Mouse (Mus musculus): ENCODE measurements at regions not wholly inside any gene's neighbourhood (a gene's known extent, or its start where the extent isn't known, plus 50 kb on each side); places are given as distances from the start of the nearest gene placed in this dataset.

GRCm38 (mm10) chr14:67181586-67181985 is 1172.6 kb upstream of the Gulo start:
- no peak for ATAC-seq (ENCODE audit: low read depth)
- H3K36me3 ChIP-seq (ENCODE audit: control insufficient read depth, insufficient read depth, low read length), result no peaks in the 10 kb centered on the region
- no peak overlapping the region for H3K4me2 ChIP-seq (ENCODE audit: low read depth, low read length)
- H3K9ac ChIP-seq (replicated peaks; ENCODE audit: low read depth, low read length), result no peak overlapping the region
- no peaks in the 10 kb centered on the region for H3K9me3 ChIP-seq (ENCODE audit: control insufficient read depth, low read length)
- H3K27me3 ChIP-seq (ENCODE audit: control insufficient read depth, insufficient read depth, low read length), result no peaks in the 10 kb centered on the region
- 70% methylated on average over 3 of the region's 3 CpGs for WGBS
- H3K4me3 ChIP-seq (ENCODE audit: low read depth, low read length), result no peak overlapping the region
- H3K4me1 ChIP-seq (ENCODE audit: control insufficient read depth, insufficient read depth, low read length), result no peaks in the 10 kb centered on the region
- no peak overlapping the region for H3K27ac ChIP-seq (ENCODE audit: low read depth, low read length)

DNA sequence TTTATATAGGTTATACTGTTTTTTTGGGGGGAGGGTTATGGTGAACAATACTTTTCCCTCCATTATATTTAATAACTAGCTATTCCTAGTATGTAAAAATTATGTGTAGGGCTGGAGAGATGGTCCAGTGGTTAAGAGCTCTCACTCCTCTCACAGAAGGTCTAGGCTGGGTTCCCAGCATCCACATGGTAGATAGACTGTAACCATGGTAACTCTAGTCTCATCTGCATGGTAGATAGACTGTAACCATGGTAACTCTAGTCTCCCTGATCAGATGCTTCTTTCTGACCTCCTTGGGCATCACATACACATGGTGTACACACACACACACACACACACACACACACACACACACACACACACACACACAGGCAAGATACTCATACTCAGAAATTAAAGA is 1170.5 kb upstream of the Gulo start:
- Histone ChIP-seq H3K4me1 (ENCODE audit: control insufficient read depth, insufficient read depth, low read length) (no peaks in the 10 kb centered on the region), H3K36me3 (ENCODE audit: control insufficient read depth, insufficient read depth, low read length) (no peaks in the 10 kb centered on the region), H3K9me3 (ENCODE audit: control insufficient read depth, low read length) (no peaks in the 10 kb centered on the region), H3K4me3 (ENCODE audit: low read depth, low read length) (no peak overlapping the region), H3K27ac (ENCODE audit: low read depth, low read length) (no peak overlapping the region), H3K4me2 (ENCODE audit: low read depth, low read length) (no peak overlapping the region), H3K9ac (replicated peaks; ENCODE audit: low read depth, low read length) (no peak overlapping the region), H3K27me3 (ENCODE audit: control insufficient read depth, insufficient read depth, low read length) (no peaks in the 10 kb centered on the region)
- peak; percentile 79 for ATAC-seq (ENCODE audit: low read depth)

DNA sequence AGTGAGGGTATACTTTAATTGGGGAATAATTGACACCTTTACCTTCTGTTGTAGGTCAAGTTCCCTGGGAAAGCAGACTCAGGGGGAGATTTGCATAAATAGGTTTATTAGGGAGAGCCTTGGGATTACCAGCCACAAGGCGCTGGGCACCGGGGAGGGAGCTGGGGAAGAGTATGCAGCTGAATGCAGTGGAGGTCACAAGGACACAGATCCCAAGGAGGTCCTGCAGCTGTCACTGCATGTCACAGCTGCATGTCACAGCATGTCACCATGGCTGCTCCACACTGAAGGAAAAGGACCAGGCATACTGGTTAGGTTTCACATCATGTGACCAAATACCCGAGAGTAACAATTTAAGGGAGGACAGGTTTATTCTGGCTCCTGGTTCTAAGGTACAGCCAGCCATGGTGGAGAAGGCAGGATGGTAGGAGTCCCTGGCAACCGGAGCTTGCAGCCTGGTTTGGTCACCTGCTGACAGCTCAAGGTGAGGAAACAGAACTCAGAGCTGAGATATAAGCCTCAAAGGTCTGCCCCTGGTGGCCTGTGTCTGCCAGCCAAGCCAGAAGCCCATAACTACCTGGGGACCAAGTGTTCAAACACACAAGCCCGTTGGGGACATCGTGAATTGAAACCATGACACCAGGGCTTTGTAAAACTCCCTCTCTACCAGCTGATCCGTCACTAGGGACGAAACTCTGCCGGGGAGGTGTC is 1169.5 kb upstream of the Gulo start:
- no peaks in the 10 kb centered on the region for H3K36me3 ChIP-seq (ENCODE audit: control insufficient read depth, insufficient read depth, low read length)
- H3K4me1 ChIP-seq (ENCODE audit: control insufficient read depth, insufficient read depth, low read length), result no peaks in the 10 kb centered on the region
- WGBS, result 53% methylated on average over 9 of the region's 9 CpGs

GRCm38 (mm10) chr14:67176672-67177071 is 1167.7 kb upstream of the Gulo start:
- Histone ChIP-seq H3K4me1 (ENCODE audit: control insufficient read depth, insufficient read depth, low read length) (no peaks in the 10 kb centered on the region), H3K27me3 (ENCODE audit: control insufficient read depth, insufficient read depth, low read length) (no peaks in the 10 kb centered on the region), H3K4me2 (ENCODE audit: low read depth, low read length) (no peak overlapping the region), H3K9ac (replicated peaks; ENCODE audit: low read depth, low read length) (no peak overlapping the region), H3K9me3 (ENCODE audit: control insufficient read depth, low read length) (no peaks in the 10 kb centered on the region), H3K4me3 (ENCODE audit: low read depth, low read length) (no peak overlapping the region), H3K36me3 (ENCODE audit: control insufficient read depth, insufficient read depth, low read length) (no peaks in the 10 kb centered on the region), H3K27ac (ENCODE audit: low read depth, low read length) (no peak overlapping the region)
- 83% methylated on average over 6 of the region's 6 CpGs for WGBS
- no peak for ATAC-seq (ENCODE audit: low read depth)

More for the DNA sequence above, 1169.5 kb upstream of the Gulo start:
- Histone ChIP-seq H3K4me2 (ENCODE audit: low read depth, low read length) (no peak overlapping the region), H3K27ac (ENCODE audit: low read depth, low read length) (no peak overlapping the region), H3K9me3 (ENCODE audit: control insufficient read depth, low read length) (no peaks in the 10 kb centered on the region), H3K4me3 (ENCODE audit: low read depth, low read length) (no peak overlapping the region), H3K9ac (replicated peaks; ENCODE audit: low read depth, low read length) (no peak overlapping the region), H3K27me3 (ENCODE audit: control insufficient read depth, insufficient read depth, low read length) (no peaks in the 10 kb centered on the region)
- no peak for ATAC-seq (ENCODE audit: low read depth)

DNA sequence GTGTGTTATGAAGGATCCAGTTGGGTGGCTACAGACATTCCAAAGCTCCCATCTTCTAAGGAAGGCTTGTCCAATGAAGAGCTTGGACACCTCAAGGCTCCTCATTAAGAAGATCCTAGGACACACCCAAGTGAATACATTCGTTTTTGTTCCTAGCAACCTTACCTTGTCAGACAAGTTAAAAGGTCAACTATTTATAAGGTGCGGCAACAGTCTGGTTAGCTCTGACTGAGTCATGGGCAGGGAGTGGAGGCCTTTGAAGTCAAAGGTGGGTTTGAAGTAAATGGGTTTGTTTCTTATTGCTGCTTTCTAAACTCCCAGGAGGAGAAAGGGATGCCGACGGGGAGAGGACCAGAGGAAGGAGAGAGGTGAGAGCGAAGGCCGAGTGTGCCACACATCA is 1167.1 kb upstream of the Gulo start:
- no peak for ATAC-seq (ENCODE audit: low read depth)
- no peak overlapping the region for H3K27ac ChIP-seq (ENCODE audit: low read depth, low read length)
- H3K4me3 ChIP-seq (ENCODE audit: low read depth, low read length), result no peak overlapping the region
- no peak overlapping the region for H3K4me2 ChIP-seq (ENCODE audit: low read depth, low read length)
- 88% methylated on average over 6 of the region's 6 CpGs for WGBS
- H3K9ac ChIP-seq (replicated peaks; ENCODE audit: low read depth, low read length), result no peak overlapping the region
- no peaks in the 10 kb centered on the region for H3K9me3 ChIP-seq (ENCODE audit: control insufficient read depth, low read length)
- H3K4me1 ChIP-seq (ENCODE audit: control insufficient read depth, insufficient read depth, low read length), result no peaks in the 10 kb centered on the region
- H3K36me3 ChIP-seq (ENCODE audit: control insufficient read depth, insufficient read depth, low read length), result no peaks in the 10 kb centered on the region
- no peaks in the 10 kb centered on the region for H3K27me3 ChIP-seq (ENCODE audit: control insufficient read depth, insufficient read depth, low read length)

GRCm38 (mm10) chr14:67174929-67175328 is 1165.9 kb upstream of the Gulo start:
- no peak overlapping the region for H3K27ac ChIP-seq (ENCODE audit: low read depth, low read length)
- no peak overlapping the region for H3K9ac ChIP-seq (replicated peaks; ENCODE audit: low read depth, low read length)
- H3K27me3 ChIP-seq (ENCODE audit: control insufficient read depth, insufficient read depth, low read length), result no peaks in the 10 kb centered on the region
- no peaks in the 10 kb centered on the region for H3K9me3 ChIP-seq (ENCODE audit: control insufficient read depth, low read length)
- H3K4me1 ChIP-seq (ENCODE audit: control insufficient read depth, insufficient read depth, low read length), result no peaks in the 10 kb centered on the region
- H3K4me2 ChIP-seq (ENCODE audit: low read depth, low read length), result no peak overlapping the region
- no peaks in the 10 kb centered on the region for H3K36me3 ChIP-seq (ENCODE audit: control insufficient read depth, insufficient read depth, low read length)
- no peak for ATAC-seq (ENCODE audit: low read depth)
- H3K4me3 ChIP-seq (ENCODE audit: low read depth, low read length), result no peak overlapping the region
- 79% methylated on average over 7 of the region's 7 CpGs for WGBS

- Histone ChIP-seq H3K36me3 (ENCODE audit: control insufficient read depth, insufficient read depth, low read length) (no peaks in the 10 kb centered on the region), H3K27ac (ENCODE audit: low read depth, low read length) (no peak overlapping the region), H3K27me3 (ENCODE audit: control insufficient read depth, insufficient read depth, low read length) (no peaks in the 10 kb centered on the region), H3K4me2 (ENCODE audit: low read depth, low read length) (no peak overlapping the region), H3K9me3 (ENCODE audit: control insufficient read depth, low read length) (no peaks in the 10 kb centered on the region), H3K4me1 (ENCODE audit: control insufficient read depth, insufficient read depth, low read length) (no peaks in the 10 kb centered on the region), H3K4me3 (ENCODE audit: low read depth, low read length) (no peak overlapping the region), H3K9ac (replicated peaks; ENCODE audit: low read depth, low read length) (no peak overlapping the region)
- ATAC-seq (ENCODE audit: low read depth), result no peak
- WGBS, result 84% methylated on average over 6 of the region's 6 CpGs
Observed at GRCm38 (mm10) chr14:67170801-67171200, 1161.8 kb upstream of the Gulo start.

GRCm38 (mm10) chr14:67170248-67170647 is 1161.2 kb upstream of the Gulo start:
- no peaks in the 10 kb centered on the region for H3K9me3 ChIP-seq (ENCODE audit: control insufficient read depth, low read length)
- no peak overlapping the region for H3K4me3 ChIP-seq (ENCODE audit: low read depth, low read length)
- H3K4me2 ChIP-seq (ENCODE audit: low read depth, low read length), result no peak overlapping the region
- H3K4me1 ChIP-seq (ENCODE audit: control insufficient read depth, insufficient read depth, low read length), result no peaks in the 10 kb centered on the region
- WGBS, result 44% methylated on average over 3 of the region's 3 CpGs
- H3K9ac ChIP-seq (replicated peaks; ENCODE audit: low read depth, low read length), result no peak overlapping the region
- H3K27ac ChIP-seq (ENCODE audit: low read depth, low read length), result no peak overlapping the region
- no peak for ATAC-seq (ENCODE audit: low read depth)
- H3K36me3 ChIP-seq (ENCODE audit: control insufficient read depth, insufficient read depth, low read length), result no peaks in the 10 kb centered on the region
- no peaks in the 10 kb centered on the region for H3K27me3 ChIP-seq (ENCODE audit: control insufficient read depth, insufficient read depth, low read length)

GRCm38 (mm10) chr14:67169201-67169600 is 1160.2 kb upstream of the Gulo start:
- no peak overlapping the region for H3K4me2 ChIP-seq (ENCODE audit: low read depth, low read length)
- 74% methylated on average over 1 of the region's 1 CpGs for WGBS

More at GRCm38 (mm10) chr14:67169201-67169600, 1160.2 kb upstream of the Gulo start:
- ATAC-seq (ENCODE audit: low read depth), result no peak
- Histone ChIP-seq H3K4me3 (ENCODE audit: low read depth, low read length) (no peak overlapping the region), H3K27ac (ENCODE audit: low read depth, low read length) (no peak overlapping the region), H3K9me3 (ENCODE audit: control insufficient read depth, low read length) (no peaks in the 10 kb centered on the region), H3K36me3 (ENCODE audit: control insufficient read depth, insufficient read depth, low read length) (no peaks in the 10 kb centered on the region), H3K9ac (replicated peaks; ENCODE audit: low read depth, low read length) (no peak overlapping the region), H3K4me1 (ENCODE audit: control insufficient read depth, insufficient read depth, low read length) (no peaks in the 10 kb centered on the region), H3K27me3 (ENCODE audit: control insufficient read depth, insufficient read depth, low read length) (no peaks in the 10 kb centered on the region)
